Mouse (Mus musculus) heart, postnatal 36 days (tissue): Measurements from ENCODE around the gene Tbc1d1. TPM values are rescaled to one million over a fixed set of nuclear protein-coding genes. Genes with fewer than 3 reads are reported as not detected.

Experiments
- DNase-seq, 2 experiments: peaks; one replicate each; pipeline ENCODE4 v3.0.0; 2021 to 2022
- intact Hi-C: fragments of 180-260 bp; cut with DNase I; formaldehyde crosslinking; loops from one replicate; pipeline ENCODE4 v1.15.1; 2025
- total RNA-seq, 2 experiments: library from RNA; stranded (reverse); gene quantifications; 2 replicates each; pipeline ENCODE4 v1.2.3; 2021

The Tbc1d1 gene
- total RNA-seq, 2 experiments from 2014 or later: 15.3 to 18.5 TPM

DNA sequence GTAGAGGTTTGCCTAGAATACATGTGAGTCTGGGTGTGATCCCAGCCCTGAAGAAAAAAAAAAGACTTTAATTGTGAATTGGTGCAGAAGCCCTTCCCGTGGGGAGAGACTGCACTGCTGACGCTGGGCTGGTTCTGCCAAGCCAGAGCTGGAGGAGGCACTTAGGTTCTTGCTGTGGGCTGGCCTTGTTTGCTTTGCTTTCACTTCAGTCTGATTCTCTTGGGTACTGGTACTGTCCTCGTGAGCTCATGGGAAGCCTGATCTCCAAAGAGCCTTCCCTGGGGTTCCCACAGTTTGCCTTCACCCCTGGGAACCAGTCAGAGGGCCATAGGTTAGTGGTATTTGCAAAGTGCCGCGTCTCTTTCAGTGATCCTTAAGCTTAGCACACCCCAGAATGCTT, 135.6 kb downstream of the Tbc1d1 start:
- no peak for DNase-seq
- intact Hi-C loops: loop anchor here (5.0 kb wide), 1 partner anchor 291 kb away; no protein-coding TSS in a partner anchor

DNA sequence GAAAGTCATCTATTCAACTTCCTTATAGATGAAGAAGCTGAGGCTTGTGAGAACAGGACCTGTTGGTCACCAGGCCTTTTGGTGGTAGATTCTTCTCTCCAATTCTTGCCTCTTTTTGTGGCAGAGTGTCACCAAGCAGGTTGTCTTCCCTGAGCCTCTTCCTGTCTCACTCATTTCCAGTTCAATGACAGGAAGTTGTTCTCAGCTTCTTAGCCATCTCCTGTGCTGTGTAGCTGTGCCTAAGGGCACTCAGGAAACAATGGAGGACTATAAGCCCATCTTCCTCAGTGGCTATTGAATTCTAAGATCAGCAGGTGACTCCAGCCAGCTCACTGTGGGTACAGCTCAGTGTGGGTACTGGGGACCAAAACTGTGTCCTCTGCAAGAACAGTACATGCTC, 139.5 kb downstream of the Tbc1d1 start:
- DNase-seq: no peak
- intact Hi-C loops: loop anchor here (2.0 to 5.0 kb wide), 3 partner anchors 49 to 272 kb away; no protein-coding TSS in a partner anchor

DNA sequence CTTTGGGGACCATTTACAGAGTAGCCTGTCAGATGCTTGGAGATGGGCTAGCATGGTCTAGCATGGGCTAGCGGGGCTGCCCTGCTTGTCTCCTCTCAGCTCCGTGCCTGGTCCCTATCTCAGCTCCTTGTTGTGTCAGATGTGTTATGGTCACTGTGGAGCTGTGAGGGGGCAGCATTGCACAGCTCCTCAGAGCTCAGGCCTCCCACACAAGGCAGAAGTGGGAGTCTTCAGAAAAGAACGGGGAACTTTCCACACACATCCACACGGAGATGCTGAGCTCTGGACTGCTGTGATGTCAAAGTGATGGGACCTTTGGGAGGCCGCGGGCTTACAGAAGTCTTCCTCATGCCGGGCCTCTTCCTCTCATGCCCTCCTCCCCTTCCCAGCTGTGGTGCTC, 140.2 kb downstream of the Tbc1d1 start:
- DNase-seq: peak in 1 of 2 experiments; percentile 35

DNA sequence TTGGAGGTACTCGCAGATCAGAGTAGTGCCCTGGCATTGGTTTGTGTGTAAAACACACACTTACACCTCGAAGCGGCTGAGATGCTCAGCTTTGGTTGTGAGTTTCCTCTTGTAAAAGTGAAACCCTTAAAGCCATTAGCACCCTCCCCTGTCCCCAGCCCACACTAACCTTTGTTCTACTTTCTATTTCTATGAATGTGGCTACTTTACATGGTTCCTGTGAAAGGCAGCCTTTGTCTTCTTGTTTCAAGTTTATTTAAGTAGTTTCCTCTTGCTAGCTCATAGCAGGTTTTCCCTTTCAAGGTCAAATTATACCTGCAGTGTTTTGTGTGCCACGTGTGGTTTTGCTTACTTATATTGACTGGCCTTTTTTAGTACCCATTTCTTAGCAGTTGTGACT, 141.0 kb downstream of the Tbc1d1 start:
- intact Hi-C loops: loop anchor here (2.0 to 5.0 kb wide), 3 partner anchors 48 to 270 kb away; no protein-coding TSS in a partner anchor
- DNase-seq: no peak

More for the DNA sequence above, 140.2 kb downstream of the Tbc1d1 start:
- intact Hi-C loops: loop anchor here (2.0 to 5.0 kb wide), 3 partner anchors 48 to 271 kb away; no protein-coding TSS in a partner anchor

DNA sequence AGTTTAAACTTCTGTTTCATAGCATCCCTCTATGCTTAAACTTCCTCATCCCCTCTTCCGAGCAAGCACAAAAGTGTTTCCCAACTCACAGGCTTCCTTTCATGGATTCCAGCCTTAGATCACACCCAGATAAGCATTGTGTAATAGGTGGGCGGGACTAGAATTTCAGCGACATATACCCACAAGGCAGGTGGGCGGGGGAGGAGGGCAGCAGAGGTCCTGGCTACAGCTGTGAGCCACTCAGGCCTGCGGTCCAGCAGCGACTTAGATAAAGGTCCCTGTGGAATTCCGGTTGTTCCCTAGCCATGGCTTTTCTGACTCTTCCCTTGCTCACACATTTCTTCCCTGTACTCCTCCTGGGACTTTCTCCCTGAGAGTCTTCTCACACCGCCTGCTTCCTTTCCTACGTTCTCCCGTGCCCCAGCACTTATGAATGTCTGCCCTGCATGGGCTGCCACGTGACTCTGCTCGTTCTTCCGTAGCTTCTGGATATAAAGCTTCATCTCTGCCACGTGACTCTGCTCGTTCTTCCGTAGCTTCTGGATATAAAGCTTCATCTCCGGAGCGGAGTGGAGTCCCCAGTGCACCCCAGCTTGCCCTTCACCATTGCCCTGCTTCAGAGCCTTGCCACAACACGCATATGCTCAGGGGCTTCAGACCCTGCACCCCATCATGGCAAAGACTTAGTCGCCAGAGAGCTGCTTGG, 142.4 kb downstream of the Tbc1d1 start:
- intact Hi-C loops: loop anchor here (2.0 to 5.0 kb wide), 2 partner anchors 28 to 269 kb away; no protein-coding TSS in a partner anchor
- DNase-seq: peak in 1 of 2 experiments; percentile 64

DNA sequence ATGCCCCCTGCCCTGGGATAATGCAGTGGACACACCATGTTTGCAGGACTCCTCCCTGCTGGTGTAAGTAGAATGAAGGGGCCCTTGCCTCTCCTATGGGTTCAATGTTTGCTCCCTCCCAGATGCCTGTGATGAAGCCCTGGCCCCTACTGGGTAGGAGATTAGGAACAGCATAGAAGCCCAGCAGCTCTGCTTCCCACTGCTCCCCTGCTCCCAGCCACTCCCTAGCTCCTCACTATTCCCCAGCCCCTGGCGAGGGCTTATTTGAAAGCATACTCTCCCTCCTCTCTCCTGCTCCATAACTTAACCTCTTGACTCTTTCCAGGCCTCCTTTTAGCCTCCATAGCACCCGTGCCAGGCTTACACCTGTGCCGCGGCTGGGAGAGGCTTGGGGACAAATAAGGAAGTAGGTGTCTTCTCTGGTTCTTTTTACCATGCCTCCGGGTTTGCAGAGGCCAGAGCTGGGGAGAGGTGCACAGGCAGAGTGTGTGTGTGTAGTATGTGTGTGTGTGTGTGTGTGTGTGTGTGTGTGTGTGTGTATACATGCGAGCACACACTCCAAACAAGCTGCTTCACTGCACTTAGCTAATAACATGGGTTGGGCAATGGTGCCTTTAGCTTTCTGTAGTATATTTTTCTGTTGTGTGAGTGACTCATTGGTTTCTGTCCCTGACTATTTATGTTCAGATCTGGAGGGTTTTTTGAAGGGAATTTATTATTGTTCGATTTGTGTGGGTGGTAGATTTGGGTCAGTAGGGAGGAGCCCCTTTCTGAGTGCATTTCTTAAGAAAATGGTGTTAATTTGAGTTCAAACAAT, 143.6 kb downstream of the Tbc1d1 start:
- intact Hi-C loops: loop anchor here (2.0 to 5.0 kb wide), 3 partner anchors 19 to 268 kb away; no protein-coding TSS in a partner anchor
- DNase-seq: no peak

DNA sequence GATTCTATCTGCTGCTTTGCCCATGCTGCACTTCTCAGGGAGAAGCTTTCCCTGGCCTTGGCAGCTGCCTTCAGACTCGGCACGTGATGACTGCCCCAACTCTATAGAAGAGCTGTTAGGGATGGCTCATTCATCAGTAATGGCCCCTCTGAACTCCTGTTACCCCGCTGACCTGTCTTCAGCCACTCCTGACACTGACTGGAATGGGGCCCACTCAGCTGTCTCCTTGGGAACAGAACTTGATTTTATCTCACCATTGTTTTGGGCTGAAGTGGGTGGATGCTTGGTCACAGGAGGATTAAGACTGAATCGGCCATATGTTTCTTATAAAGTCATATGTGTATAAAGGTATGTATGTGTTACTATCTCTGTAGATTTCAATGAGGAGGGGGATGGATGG, 145.1 kb downstream of the Tbc1d1 start:
- intact Hi-C loops: loop anchor here (2.0 kb wide), 1 partner anchor 18 kb away; no protein-coding TSS in a partner anchor

DNA sequence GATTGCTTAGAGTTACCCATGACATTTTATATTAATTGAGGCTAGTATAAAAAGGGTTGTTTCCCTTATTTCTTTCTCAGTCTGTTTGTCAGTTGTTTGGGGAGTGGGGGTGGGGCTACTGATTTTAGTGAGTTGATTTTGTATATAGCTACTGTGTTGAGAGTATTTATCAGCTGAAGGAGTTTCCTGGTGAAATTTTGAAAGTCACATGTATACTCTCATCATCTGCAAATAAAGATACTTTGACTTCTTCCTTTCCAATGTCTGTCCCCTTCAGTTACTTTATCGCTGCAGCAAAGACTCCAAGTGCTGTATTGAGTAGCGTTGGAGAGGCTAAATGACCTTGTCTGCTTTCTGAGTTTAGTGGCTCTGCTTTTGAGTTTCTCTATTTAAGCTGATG, 151.2 kb downstream of the Tbc1d1 start:
- DNase-seq: no peak
- intact Hi-C loops: no loop called here

More for the DNA sequence above, 145.1 kb downstream of the Tbc1d1 start:
- DNase-seq: no peak

DNA sequence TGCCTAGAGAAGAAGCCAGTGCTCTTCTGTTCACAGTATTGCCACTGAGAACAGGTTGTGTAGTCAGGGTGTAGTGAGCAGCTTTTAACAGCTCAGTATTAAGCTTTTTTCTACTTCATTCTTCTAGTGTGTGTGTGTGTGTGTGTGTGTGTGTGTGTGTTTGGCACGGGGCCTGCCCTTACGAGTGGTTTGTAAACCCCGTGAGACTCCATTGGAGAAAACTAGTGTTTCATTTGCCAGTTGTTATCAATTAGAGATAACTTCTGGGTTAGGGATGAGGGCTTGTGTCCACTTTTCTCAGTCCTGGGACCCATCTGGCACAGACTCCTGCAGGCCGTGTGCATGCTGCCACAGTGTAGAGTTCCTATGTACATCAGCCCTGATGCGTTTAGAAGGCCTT, 156.2 kb downstream of the Tbc1d1 start:
- intact Hi-C loops: no loop called here
- DNase-seq: no peak

DNA sequence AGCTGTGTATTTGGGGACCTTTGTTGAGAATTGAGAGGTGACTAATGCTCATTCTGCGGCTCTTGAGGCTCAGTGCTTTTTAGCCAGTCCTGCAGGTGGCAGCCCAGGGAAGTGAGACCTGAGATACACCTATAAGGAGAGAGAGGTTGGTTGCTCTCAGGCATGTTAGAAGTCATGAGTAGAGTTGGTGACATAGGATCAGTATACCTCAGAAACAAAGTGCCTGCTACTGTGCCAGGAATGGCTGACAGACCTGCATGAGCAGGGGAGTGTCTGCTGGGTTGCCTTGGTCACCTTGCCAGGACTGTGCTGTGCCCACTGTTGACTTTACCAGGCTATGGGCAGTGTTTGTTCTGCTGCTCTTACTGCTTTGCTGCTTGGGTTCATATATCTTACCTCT, 157.4 kb downstream of the Tbc1d1 start:
- intact Hi-C loops: no loop called here
- no peak for DNase-seq

DNA sequence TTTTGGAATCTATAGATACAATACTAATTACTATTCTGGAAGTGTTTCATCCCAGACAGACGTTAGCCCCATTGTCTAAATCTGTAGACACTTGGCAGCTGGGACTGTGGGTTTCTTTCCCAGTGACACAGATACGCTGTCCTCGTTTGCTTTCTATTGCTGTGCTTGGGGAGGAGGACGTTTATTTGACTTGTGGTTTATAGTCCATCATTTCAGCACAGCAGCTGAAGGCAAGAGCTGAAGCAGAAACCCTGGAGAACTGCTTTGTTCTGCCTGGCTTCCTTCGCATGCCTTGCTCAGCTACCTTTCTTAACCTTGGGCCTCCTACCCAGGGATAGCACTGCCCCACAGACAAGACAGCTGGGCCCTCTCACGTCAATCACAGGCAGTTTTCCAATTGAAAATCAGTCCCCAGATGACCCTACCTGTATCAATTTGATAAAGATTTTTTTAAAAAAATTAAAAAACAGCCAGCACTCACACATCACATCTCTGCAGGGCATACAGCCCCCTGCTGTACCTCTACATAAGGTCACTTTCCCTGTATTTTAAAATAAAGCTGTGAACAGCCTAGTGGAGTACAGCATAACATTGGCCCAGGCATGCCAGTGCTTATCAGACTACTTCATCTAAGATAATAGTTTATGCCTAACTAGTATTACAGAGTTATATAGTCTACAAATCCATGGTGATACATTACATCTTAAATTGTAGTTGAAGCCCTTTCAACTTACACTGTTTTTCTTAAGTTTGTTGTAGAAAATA, 158.4 kb downstream of the Tbc1d1 start:
- no peak for DNase-seq
- intact Hi-C loops: no loop called here

DNA sequence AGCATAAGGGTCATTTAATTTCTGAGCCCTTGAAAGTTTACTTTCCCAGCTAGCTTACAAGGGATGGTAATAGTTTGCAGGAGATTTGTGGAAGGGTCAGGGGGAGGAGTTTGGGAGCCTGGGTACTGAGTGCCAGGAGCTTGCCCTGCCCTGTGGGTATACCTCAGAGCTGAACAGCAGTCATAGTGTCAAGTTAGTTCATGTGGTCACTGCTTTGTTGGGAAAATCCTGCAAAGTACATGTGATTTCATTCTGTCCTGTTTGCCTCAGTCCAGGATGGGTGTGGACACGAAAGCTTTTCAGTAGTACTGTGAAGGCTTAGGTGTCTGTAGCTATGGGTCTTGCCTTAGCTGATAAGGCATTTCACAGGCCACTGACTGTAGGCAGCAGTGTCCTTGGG, 159.0 kb downstream of the Tbc1d1 start:
- intact Hi-C loops: no loop called here
- DNase-seq: no peak

DNA sequence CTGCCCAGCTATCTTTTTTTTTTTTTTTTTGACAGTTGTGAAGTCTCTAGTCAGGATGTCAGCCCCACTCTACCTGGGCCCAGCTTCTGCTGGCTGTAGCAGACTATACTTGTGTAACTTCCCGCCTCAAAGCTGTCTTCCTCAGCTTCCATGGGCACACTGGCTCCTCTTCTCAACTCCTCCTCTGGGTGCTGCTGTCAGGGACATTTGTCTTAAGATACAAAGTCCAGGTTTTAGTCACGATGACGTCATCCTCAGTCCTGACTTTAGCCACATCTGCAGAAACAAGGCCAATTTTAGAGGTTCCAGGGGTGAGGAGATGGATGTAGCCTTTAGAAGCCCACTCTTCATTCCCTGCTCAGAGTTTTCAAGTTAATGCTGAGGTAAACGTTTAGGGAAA, 167.2 kb downstream of the Tbc1d1 start:
- intact Hi-C loops: no loop called here
- no peak for DNase-seq

DNA sequence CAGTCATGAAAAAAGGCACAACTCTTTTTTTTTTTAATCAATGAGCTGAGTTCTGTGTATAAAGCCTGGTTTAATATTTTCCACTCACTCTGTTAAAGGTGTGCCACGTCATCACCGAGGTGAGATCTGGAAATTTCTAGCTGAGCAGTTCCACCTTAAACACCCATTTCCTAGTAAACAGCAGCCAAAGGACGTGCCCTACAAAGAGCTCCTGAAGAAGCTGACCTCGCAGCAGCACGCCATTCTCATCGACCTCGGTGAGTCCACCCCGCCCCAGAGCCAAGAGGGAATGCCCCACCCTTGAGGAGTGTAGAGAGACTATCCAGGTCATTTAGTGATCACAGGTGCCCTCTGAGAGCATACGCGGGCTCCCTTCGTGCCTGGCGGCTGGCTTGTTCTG, 168.2 kb downstream of the Tbc1d1 start:
- no peak for DNase-seq
- intact Hi-C loops: no loop called here

DNA sequence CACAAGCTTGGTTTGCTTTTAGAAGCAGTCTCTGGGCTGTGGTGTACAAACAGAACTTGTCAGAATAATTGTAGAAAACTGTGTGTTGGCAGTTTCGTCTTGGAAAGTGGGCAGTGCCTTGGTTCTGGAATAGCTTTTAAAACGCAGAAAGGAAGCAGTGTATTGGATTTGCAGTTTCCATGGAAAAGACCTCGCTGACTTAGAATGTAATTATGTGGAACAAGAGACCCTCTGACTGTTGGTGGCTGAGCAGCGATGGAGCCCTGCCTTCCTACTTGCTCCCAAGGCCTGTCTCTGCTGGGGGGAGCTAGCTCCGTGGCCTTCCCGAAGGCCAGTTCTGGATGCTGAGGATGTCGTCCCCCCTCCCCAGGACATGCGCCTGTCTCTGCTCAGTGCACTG, 168.8 kb downstream of the Tbc1d1 start:
- intact Hi-C loops: no loop called here
- no peak for DNase-seq

DNA sequence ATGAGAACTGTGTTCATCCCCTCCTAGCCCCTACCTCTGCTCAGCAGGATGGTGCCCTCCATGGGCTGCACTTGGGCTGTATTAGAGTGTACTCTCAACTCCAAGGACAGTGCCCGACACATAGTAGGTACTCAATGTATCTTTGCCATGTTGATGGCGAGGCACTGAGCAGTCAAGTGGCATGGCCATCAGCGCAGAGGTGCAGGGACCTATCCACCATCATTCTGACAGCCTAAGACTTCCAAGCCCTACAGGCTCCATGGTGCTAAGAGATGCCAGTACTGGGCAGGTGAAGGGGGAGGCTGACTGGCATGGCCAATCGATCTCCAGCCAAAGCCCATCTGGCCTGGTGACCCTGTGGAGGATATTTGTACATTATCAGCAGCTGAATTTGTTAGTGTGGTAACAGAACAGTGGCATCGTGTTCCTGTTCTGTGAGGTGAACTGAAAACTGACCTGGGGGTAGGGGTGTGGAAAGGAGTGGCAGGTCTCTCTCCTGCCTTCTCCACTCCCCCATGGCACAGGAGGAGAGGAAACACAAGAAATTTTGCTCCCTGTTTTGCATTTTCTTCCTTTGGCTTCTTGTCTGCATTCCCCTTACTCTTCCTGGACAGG, 169.7 kb downstream of the Tbc1d1 start:
- intact Hi-C loops: loop anchor here (2.0 kb wide), 1 partner anchor 27 kb away; no protein-coding TSS in a partner anchor

DNA sequence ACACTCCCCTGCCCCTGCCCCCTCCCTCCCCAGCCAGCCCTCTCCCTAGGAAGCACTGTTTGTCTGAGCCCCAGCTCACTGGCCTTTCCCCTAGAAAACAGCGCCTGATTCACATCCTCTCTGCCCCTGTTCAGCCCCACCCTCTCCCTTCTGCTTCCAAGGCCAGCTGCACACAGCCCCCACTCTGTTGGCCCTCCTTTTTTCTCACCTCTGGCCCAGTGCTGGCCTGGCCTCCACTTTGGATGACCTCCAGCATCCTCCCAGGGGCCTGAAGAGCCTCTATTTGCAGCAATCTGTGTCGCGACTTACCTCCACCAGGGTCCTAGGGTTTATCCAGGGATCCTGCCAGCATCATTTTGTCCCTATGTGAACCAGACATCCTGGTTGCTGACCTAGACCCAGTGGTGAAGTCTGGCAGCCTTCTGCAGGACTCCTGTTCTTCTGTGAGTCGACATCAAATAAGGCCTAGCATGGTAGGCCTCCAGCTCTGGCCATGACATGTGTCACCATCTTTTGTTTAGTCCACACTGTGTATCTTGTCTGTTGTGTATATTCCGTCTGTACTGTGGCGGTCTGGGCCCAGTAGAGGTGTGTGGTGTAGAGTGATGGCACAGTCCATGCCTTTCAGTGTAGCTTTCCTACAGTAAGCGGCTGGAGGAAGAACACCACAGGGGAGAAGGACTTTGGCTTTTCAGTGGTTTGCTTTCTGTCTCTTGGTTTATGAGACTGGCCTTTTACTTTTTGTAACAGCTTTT, 170.5 kb downstream of the Tbc1d1 start:
- DNase-seq: peak; percentile 81 to 85
- intact Hi-C loops: loop anchor here (2.0 kb wide), 1 partner anchor 28 kb away; no protein-coding TSS in a partner anchor

More for the DNA sequence above, 169.7 kb downstream of the Tbc1d1 start:
- DNase-seq: no peak

DNA sequence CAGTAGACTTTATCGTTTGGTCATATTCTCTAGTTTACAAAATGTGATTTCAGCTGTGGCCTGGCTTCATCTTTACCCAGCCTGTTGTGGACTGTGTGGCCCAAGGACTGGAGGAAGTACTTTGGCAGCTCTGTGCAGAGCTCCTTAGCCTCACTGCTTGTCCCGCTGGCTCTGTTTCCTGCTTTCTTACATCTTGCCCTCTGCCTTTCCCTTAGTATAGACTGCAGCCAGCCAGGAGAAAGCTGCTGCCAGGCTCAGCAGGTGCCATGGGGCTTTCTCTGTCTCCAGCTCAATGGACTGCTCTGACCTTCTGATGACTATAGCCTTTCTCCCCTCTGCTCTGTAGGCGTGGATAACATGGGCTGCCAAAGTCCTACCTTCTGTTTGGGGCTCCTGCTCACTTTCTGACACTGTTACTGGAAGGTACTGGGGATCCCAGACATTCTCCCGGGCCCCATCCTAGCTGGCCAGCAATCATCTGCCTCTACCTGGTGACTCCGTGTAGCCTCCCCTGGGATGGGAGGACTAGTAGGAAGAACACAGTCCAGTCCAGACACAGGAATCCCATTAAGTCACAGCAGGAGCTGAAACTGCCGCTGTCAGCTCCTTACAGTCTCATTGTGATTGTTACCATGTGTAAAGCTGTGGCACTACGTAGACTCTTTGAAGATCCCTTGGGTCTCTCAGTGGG, 171.3 kb downstream of the Tbc1d1 start:
- intact Hi-C loops: loop anchor here (2.0 kb wide), 1 partner anchor 29 kb away; no protein-coding TSS in a partner anchor
- DNase-seq: no peak
